Mouse (Mus musculus): Measurements from ENCODE around the gene Smyd1. TPM values are rescaled to one million over a fixed set of nuclear protein-coding genes. Genes with fewer than 3 reads are reported as not detected.

Smyd1 gene
- polyA plus RNA-seq, 1 experiment from 2014 or later = 1.6 TPM

GRCm38 (mm10) chr6:71172812-71173580 lies 149.0 kb downstream of the Smyd1 start:
- H3K27ac ChIP-seq (replicated peaks; ENCODE audit: low read depth, low read length) = no peak overlapping the region
- no peaks in the 10 kb centered on the region for H3K4me1 ChIP-seq (ENCODE audit: control insufficient read depth, insufficient read depth, low read length)
- WGBS = 89% methylated on average over 10 of the region's 10 CpGs
- DNase-seq (ENCODE audit: low spot score) (no peak), ATAC-seq (replicated peaks; ENCODE audit: insufficient number of reproducible peaks, low FRiP score, low TSS enrichment, low read depth) (no peak)
- no peaks in the 10 kb centered on the region for H3K27me3 ChIP-seq (ENCODE audit: control insufficient read depth, insufficient read depth, low read length)
- H3K36me3 ChIP-seq (replicated peaks; ENCODE audit: control insufficient read depth, insufficient read depth, low read depth, low read length) = no peaks in the 10 kb centered on the region
- H3K9ac ChIP-seq (replicated peaks; ENCODE audit: low read length) = no peak overlapping the region
- no peak overlapping the region for H3K4me3 ChIP-seq (ENCODE audit: low read depth, low read length)
- H3K9me3 ChIP-seq (replicated peaks; ENCODE audit: control insufficient read depth, low read length) = no peaks in the 10 kb centered on the region
- no peak overlapping the region for H3K4me2 ChIP-seq (ENCODE audit: low read depth, low read length)

- no peak for ATAC-seq (replicated peaks; ENCODE audit: insufficient number of reproducible peaks, low FRiP score, low TSS enrichment, low read depth)
- Histone ChIP-seq H3K9ac (replicated peaks; ENCODE audit: low read length) (no peak overlapping the region), H3K4me2 (ENCODE audit: low read depth, low read length) (no peak overlapping the region), H3K27ac (replicated peaks; ENCODE audit: low read depth, low read length) (no peak overlapping the region), H3K27me3 (ENCODE audit: control insufficient read depth, insufficient read depth, low read length) (no peaks in the 10 kb centered on the region), H3K9me3 (replicated peaks; ENCODE audit: control insufficient read depth, low read length) (no peaks in the 10 kb centered on the region), H3K4me3 (ENCODE audit: low read depth, low read length) (no peak overlapping the region), H3K4me1 (ENCODE audit: control insufficient read depth, insufficient read depth, low read length) (no peaks in the 10 kb centered on the region), H3K36me3 (replicated peaks; ENCODE audit: control insufficient read depth, insufficient read depth, low read depth, low read length) (no peaks in the 10 kb centered on the region)
- 52% methylated on average over 6 of the region's 6 CpGs for WGBS
- DNase-seq (ENCODE audit: low spot score) = peak; percentile 69
These were observed 155.4 kb downstream of the Smyd1 start for GRCm38 (mm10) chr6:71166551-71167169.

- no peaks in the 10 kb centered on the region for H3K27me3 ChIP-seq (ENCODE audit: control insufficient read depth, insufficient read depth, low read length)
- DNase-seq (ENCODE audit: low spot score) (no peak), ATAC-seq (replicated peaks; ENCODE audit: insufficient number of reproducible peaks, low FRiP score, low TSS enrichment, low read depth) (peak; percentile 48)
- no peak overlapping the region for H3K27ac ChIP-seq (replicated peaks; ENCODE audit: low read depth, low read length)
- no peak overlapping the region for H3K9ac ChIP-seq (replicated peaks; ENCODE audit: low read length)
- 33% methylated on average over 6 of the region's 6 CpGs for WGBS
- no peak overlapping the region for H3K4me3 ChIP-seq (ENCODE audit: low read depth, low read length)
- H3K4me2 ChIP-seq (ENCODE audit: low read depth, low read length) = no peak overlapping the region
- H3K36me3 ChIP-seq (replicated peaks; ENCODE audit: control insufficient read depth, insufficient read depth, low read depth, low read length) = no peaks in the 10 kb centered on the region
- H3K9me3 ChIP-seq (replicated peaks; ENCODE audit: control insufficient read depth, low read length) = no peaks in the 10 kb centered on the region
- H3K4me1 ChIP-seq (ENCODE audit: control insufficient read depth, insufficient read depth, low read length) = no peaks in the 10 kb centered on the region
These were observed 157.6 kb downstream of the Smyd1 start for GRCm38 (mm10) chr6:71164394-71164793.

Small RNA genes within 50 kb of the gene (microRNA-seq; reads per million reads assigned to microRNA genes)
- 30.1 reads per million, percentile 25 among the genes with 10 or more reads in this experiment for gene Mir8112 (ENCODE audit: borderline number of aligned reads)

Other genes with a start within 250 kb of the Smyd1 start
- gene Thnsl2, start 177.8 kb downstream of the Smyd1 start, polyA plus RNA-seq (2014; fragmentation: Nextera tagmentation; extraction: Ambion mirVana) = 4.3 and 4.8 TPM in 2 replicates
- not detected in 2 replicates for gene Fabp1, start 122.4 kb downstream of the Smyd1 start, polyA plus RNA-seq (2014; fragmentation: Nextera tagmentation; extraction: Ambion mirVana)
- gene Krcc1, start 50.6 kb downstream of the Smyd1 start, polyA plus RNA-seq (2014; fragmentation: Nextera tagmentation; extraction: Ambion mirVana) = 35.7 and 41.1 TPM in 2 replicates
- not detected in 2 replicates for gene Cd8b1, start 555 bp upstream of the Smyd1 start, polyA plus RNA-seq (2014; fragmentation: Nextera tagmentation; extraction: Ambion mirVana)
- gene Cd8a, start 51.2 kb upstream of the Smyd1 start, polyA plus RNA-seq (2014; fragmentation: Nextera tagmentation; extraction: Ambion mirVana) = not detected in 2 replicates
- gene Rmnd5a, start 118.4 kb upstream of the Smyd1 start, polyA plus RNA-seq (2014; fragmentation: Nextera tagmentation; extraction: Ambion mirVana) = 9.8 and 11.2 TPM in 2 replicates
- gene Rnf103, start 171.7 kb upstream of the Smyd1 start, polyA plus RNA-seq (2014; fragmentation: Nextera tagmentation; extraction: Ambion mirVana) = 17.3 and 19.1 TPM in 2 replicates
- gene Chmp3, start 221.6 kb upstream of the Smyd1 start, polyA plus RNA-seq (2014; fragmentation: Nextera tagmentation; extraction: Ambion mirVana) = 53.6 and 53.8 TPM in 2 replicates

Data from embryonic facial prominence, embryonic 11.5 days (tissue).